ENCODE assay signal across 24 mouse cellular contexts in the genomic region with DNA sequence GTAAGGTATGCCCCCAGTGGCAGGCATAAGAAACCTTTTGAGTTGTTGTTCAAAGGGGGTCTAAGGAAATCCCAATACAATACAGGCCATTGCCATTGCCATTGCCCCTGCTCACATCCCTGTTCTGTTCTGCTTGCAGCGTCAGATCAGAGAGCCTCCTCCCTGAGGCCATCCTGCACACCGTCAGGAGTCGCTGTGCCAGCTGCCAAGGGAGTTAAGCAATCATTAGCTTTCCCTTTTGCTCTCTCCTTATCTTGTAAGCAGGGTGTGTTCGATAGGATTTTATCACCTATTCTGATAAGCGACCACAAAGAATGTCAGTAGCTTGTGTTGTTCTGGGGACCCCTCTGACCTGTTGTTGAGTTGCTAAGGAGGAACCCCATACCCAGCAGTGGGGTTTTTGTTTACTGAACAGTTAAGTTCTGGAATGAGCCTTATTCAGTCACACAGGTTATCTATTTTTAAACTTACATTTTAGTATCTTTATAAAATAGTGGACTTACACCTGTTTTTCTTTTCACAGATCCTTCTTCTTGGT.
DNase-seq lines count a peak whose midpoint lies in the region; ATAC-seq lines count a peak whose summit lies in the region.
"Had no signal": no experiment of that assay in that cellular context is flagged by ENCODE, and none has a peak within 500 bp of the region (broad histone marks: within the 10 kb centered on the region; RNA-seq: fewer than 3 reads in every experiment).

No protein-coding gene starts in this region.

- H3K36me3 ChIP-seq in stomach, embryonic 14.5 days (ENCODE audit: control insufficient read depth, insufficient read depth, low read length), result no peaks in the 10 kb centered on the region
- H3K36me3 ChIP-seq: embryonic facial prominence, embryonic 12.5 days; liver, embryonic 15.5 days; midbrain, embryonic 15.5 days had no signal

- H3K4me3 ChIP-seq in stomach, embryonic 14.5 days (ENCODE audit: low read depth, low read length), result no peak overlapping the region
- H3K4me3 ChIP-seq: embryonic facial prominence, embryonic 12.5 days; erythroblast, embryonic 14.5 days; left cerebral cortex, adult 2 months; limb, embryonic 10.5 days; liver, embryonic 15.5 days; midbrain, embryonic 15.5 days had no signal

- no peaks in the 10 kb centered on the region for H3K4me1 ChIP-seq in stomach, embryonic 14.5 days (ENCODE audit: control insufficient read depth, insufficient read depth, low read length)
- H3K4me1 ChIP-seq: embryonic facial prominence, embryonic 12.5 days; limb, embryonic 10.5 days had no signal

- peak; percentile 10 for DNase-seq in adrenal gland, postnatal 10 days
- DNase-seq in adrenal gland, postnatal 4 days (ENCODE audit: low spot score in 2 of 2), result no peak
- peak; percentile 7 for DNase-seq in lung, postnatal 25 days (ENCODE audit: low spot score)
- DNase-seq in lung, postnatal 10 days, result no peak
- peak; percentile 6 for DNase-seq in adipocyte (ENCODE audit: low spot score)
- no peak for DNase-seq in frontal cortex, adult 2 months (ENCODE audit: extremely low spot score in 1 of 2, low spot score in 1 of 2)
- no peak for DNase-seq in layer of hippocampus, adult 18-20 months (ENCODE audit: low spot score in 2 of 2)
- DNase-seq: cerebellum, adult 9-10 months; gastrocnemius, postnatal 36 days; kidney, adult 9 months; kidney, postnatal 36 days; layer of hippocampus, adult 9-11 months; right cerebral cortex, postnatal 14 days; thymus, postnatal 4 days had no signal

- peak; percentile 48 for ATAC-seq in stomach, embryonic 14.5 days (ENCODE audit: insufficient number of reproducible peaks, insufficient read depth, low FRiP score, low read depth)
- ATAC-seq: forebrain, embryonic 14.5 days; midbrain, embryonic 15.5 days had no signal

- no peaks in the 10 kb centered on the region for H3K9me3 ChIP-seq in stomach, embryonic 14.5 days (ENCODE audit: control insufficient read depth, low read depth, low read length)
- H3K9me3 ChIP-seq: embryonic facial prominence, embryonic 12.5 days; limb, embryonic 10.5 days; liver, embryonic 15.5 days; midbrain, embryonic 15.5 days had no signal

- 0 out of 2 replicates have a peak, but pooled peaks cover 3% of the 10 kb centered on the region for H3K27me3 ChIP-seq in stomach, embryonic 14.5 days (ENCODE audit: control insufficient read depth, insufficient read depth, low read length)
- H3K27me3 ChIP-seq: CH12.LX; embryonic facial prominence, embryonic 12.5 days; liver, embryonic 15.5 days had no signal

- WGBS in stomach, embryonic 14.5 days, result 37% methylated on average over 5 of the region's 5 CpGs

- no peak overlapping the region for H3K4me2 ChIP-seq in stomach, embryonic 14.5 days (replicated peaks; ENCODE audit: low read depth, low read length)
- H3K4me2 ChIP-seq: embryonic facial prominence, embryonic 12.5 days; liver, embryonic 15.5 days; midbrain, embryonic 15.5 days had no signal

- no peak overlapping the region for H3K27ac ChIP-seq in stomach, embryonic 14.5 days (ENCODE audit: low read length)
- H3K27ac ChIP-seq: embryonic facial prominence, embryonic 12.5 days; left cerebral cortex, adult 2 months; limb, embryonic 10.5 days; liver, embryonic 15.5 days; macrophage; midbrain, embryonic 15.5 days had no signal

- H3K9ac ChIP-seq in stomach, embryonic 14.5 days (replicated peaks; ENCODE audit: low read depth, low read length), result no peak overlapping the region
- H3K9ac ChIP-seq: embryonic facial prominence, embryonic 12.5 days; liver, embryonic 15.5 days; midbrain, embryonic 15.5 days had no signal

Comparison
In these comparisons a context has a peak if more than half of its experiments do, and no peak if none do; other contexts are left out.
1. DNase-seq: peak in adrenal gland, postnatal 10 days (single experiment), lung, postnatal 25 days (single experiment) and adipocyte (single experiment); none in adrenal gland, postnatal 4 days (0 of 2), lung, postnatal 10 days (single experiment), frontal cortex, adult 2 months (0 of 2) and layer of hippocampus, adult 18-20 months (0 of 2).